ENCODE assay signal across 18 mouse cellular contexts in the genomic region with DNA sequence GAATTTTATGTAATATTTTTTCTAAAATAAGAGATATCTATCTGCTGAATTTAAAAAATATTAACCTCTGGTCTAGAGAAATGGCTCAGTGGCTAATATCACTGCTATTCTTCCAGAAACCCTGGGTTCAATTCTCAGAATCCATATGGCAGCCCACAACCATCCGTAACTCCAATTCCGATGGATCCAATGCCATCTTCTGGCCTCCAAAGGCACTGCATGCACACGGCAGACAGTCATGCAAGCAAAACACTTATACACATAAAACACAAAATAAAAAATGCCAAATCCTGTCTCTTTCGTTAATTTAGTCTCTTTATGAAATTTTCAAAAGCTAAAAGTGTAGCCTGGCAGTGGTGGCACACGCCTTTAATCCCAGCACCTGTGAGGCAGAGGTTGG.
A peak's percentile ranks its signal among the peaks of the same experiment; 100 is the strongest.
DNase-seq lines count a peak whose midpoint lies in the region; ATAC-seq and TF ChIP-seq lines count a peak whose summit lies in the region.
"Had no signal": no experiment of that assay in that cellular context is flagged by ENCODE, and none has a peak within 500 bp of the region (broad histone marks: within the 10 kb centered on the region; RNA-seq: fewer than 3 reads in every experiment).

No protein-coding gene starts in this region.

- H3K9ac ChIP-seq in liver, adult 2 months (ENCODE audit: low read depth, low read length) = no peak overlapping the region
- H3K9ac ChIP-seq in liver, embryonic 12.5 days = no peak overlapping the region
- H3K9ac ChIP-seq: forebrain, embryonic 15.5 days; heart, embryonic 15.5 days; hindbrain, embryonic 15.5 days; kidney, embryonic 15.5 days; liver, embryonic 15.5 days had no signal

- H3K27ac ChIP-seq in liver, adult 2 months (replicated peaks; ENCODE audit: insufficient read depth, low read depth, low read length) = no peak overlapping the region
- no peak overlapping the region for H3K27ac ChIP-seq in liver, embryonic 12.5 days
- no peak overlapping the region for H3K27ac ChIP-seq in cortical plate, adult 2 months (ENCODE audit: insufficient read depth, low read length)
- H3K27ac ChIP-seq: forebrain, embryonic 15.5 days; heart, embryonic 15.5 days; hindbrain, embryonic 15.5 days; kidney, embryonic 15.5 days; liver, embryonic 15.5 days had no signal

- WGBS in liver, adult 2 months = 92% methylated on average over 5 of the region's 5 CpGs
- WGBS in liver, embryonic 12.5 days (ENCODE audit: insufficient replicate concordance) = 83% methylated on average over 5 of the region's 5 CpGs

- H3K36me3 ChIP-seq in liver, adult 2 months (ENCODE audit: control insufficient read depth, insufficient read depth, low read length) = peaks cover 7% of the 10 kb centered on the region; the same call in 1 of the 2 replicates
- no peaks in the 10 kb centered on the region for H3K36me3 ChIP-seq in liver, embryonic 12.5 days
- no peaks in the 10 kb centered on the region for H3K36me3 ChIP-seq in E14TG2a.4 (ENCODE audit: insufficient read depth, low read length)
- H3K36me3 ChIP-seq: forebrain, embryonic 15.5 days; heart, embryonic 15.5 days; hindbrain, embryonic 15.5 days; liver, embryonic 15.5 days had no signal

- no peak for ATAC-seq in liver, embryonic 12.5 days
- ATAC-seq: forebrain, embryonic 15.5 days had no signal

- H3K27me3 ChIP-seq in liver, adult 2 months (ENCODE audit: control insufficient read depth, insufficient read depth, low read length) = no peaks in the 10 kb centered on the region
- H3K27me3 ChIP-seq in liver, embryonic 12.5 days (replicated peaks) = no peaks in the 10 kb centered on the region
- no peaks in the 10 kb centered on the region for H3K27me3 ChIP-seq in E14TG2a.4 (ENCODE audit: insufficient read depth, low read length)
- H3K27me3 ChIP-seq: forebrain, embryonic 15.5 days; heart, embryonic 15.5 days; hindbrain, embryonic 15.5 days; kidney, embryonic 15.5 days; liver, embryonic 15.5 days had no signal

- no peak for TF ChIP-seq POLR2A in liver, adult 2 months (IDR thresholded peaks at IDR 0.05; ENCODE audit: extremely low read depth, insufficient read depth, low read length)
- TF ChIP-seq POLR2A in cortical plate, adult 2 months (IDR thresholded peaks at IDR 0.05; ENCODE audit: extremely low read depth, insufficient read depth, low read length) = no peak

- TF ChIP-seq CTCF in liver, adult 2 months (IDR thresholded peaks at IDR 0.05; ENCODE audit: low read depth, low read length) = peak; percentile 54; the same call in 1 of the 2 replicates
- peak; percentile 49 for TF ChIP-seq CTCF in E14TG2a.4 (conservative IDR thresholded peaks at IDR 0.05; ENCODE audit: low read length)
- peak; percentile 43 for TF ChIP-seq CTCF in cortical plate, adult 2 months (IDR thresholded peaks at IDR 0.05; ENCODE audit: extremely low read depth, insufficient read depth, low read length)

- no peaks in the 10 kb centered on the region; the same call in 1 of the 2 replicates for H3K79me2 ChIP-seq in liver, adult 2 months (ENCODE audit: control insufficient read depth, insufficient read depth, low read length)

- H3K4me1 ChIP-seq in liver, adult 2 months (ENCODE audit: control insufficient read depth, insufficient read depth, low read length) = peaks cover 4% of the 10 kb centered on the region
- no peaks in the 10 kb centered on the region for H3K4me1 ChIP-seq in liver, embryonic 12.5 days
- peaks cover 7% of the 10 kb centered on the region; the same call in 1 of the 2 replicates for H3K4me1 ChIP-seq in E14TG2a.4 (replicated peaks; ENCODE audit: low read depth, low read length)
- no peaks in the 10 kb centered on the region for H3K4me1 ChIP-seq in cortical plate, adult 2 months (ENCODE audit: control insufficient read depth, insufficient read depth, low read length)
- H3K4me1 ChIP-seq: forebrain, embryonic 15.5 days; heart, embryonic 15.5 days; kidney, embryonic 15.5 days; liver, embryonic 15.5 days had no signal

- no peak overlapping the region for H3K4me2 ChIP-seq in liver, embryonic 12.5 days
- H3K4me2 ChIP-seq: forebrain, embryonic 15.5 days; heart, embryonic 15.5 days; hindbrain, embryonic 15.5 days; kidney, embryonic 15.5 days; liver, embryonic 15.5 days had no signal

- peak; percentile 51 for DNase-seq in heart, adult 11 months
- DNase-seq in heart, adult 9 months (ENCODE audit: low spot score in 2 of 2) = no peak
- DNase-seq in liver, adult 2 months (ENCODE audit: extremely low read depth, low read depth, low spot score) = no peak
- DNase-seq in spleen, adult 12 weeks (ENCODE audit: low spot score) = no peak
- no peak for DNase-seq in testis, postnatal 14 days (ENCODE audit: low spot score)
- DNase-seq: B cell, adult 2 months; cerebellum, adult 18-20 months; gastrocnemius, postnatal 25 days; right cerebral cortex, postnatal 25 days; thymus, postnatal 25 days had no signal

- no peak overlapping the region for H3K4me3 ChIP-seq in liver, adult 2 months (ENCODE audit: insufficient read depth, low read depth, low read length)
- no peak overlapping the region for H3K4me3 ChIP-seq in liver, embryonic 12.5 days
- no peak overlapping the region for H3K4me3 ChIP-seq in E14TG2a.4 (replicated peaks; ENCODE audit: low read length)
- H3K4me3 ChIP-seq in cortical plate, adult 2 months (ENCODE audit: insufficient read depth, low read length) = no peak overlapping the region
- H3K4me3 ChIP-seq: forebrain, embryonic 15.5 days; heart, embryonic 15.5 days; hindbrain, embryonic 15.5 days; kidney, embryonic 15.5 days; liver, embryonic 15.5 days had no signal

- H3K9me3 ChIP-seq in liver, embryonic 12.5 days (replicated peaks) = no peaks in the 10 kb centered on the region
- no peaks in the 10 kb centered on the region for H3K9me3 ChIP-seq in E14TG2a.4 (ENCODE audit: low read length)
- H3K9me3 ChIP-seq: forebrain, embryonic 15.5 days; heart, embryonic 15.5 days; hindbrain, embryonic 15.5 days; kidney, embryonic 15.5 days; liver, embryonic 15.5 days had no signal
